Mouse (Mus musculus) telencephalon, adult 2 months (tissue): Measurements from ENCODE around the gene Map3k15.

ENCODE experiments used
- DNase-seq: peaks from one replicate; pipeline ENCODE4 v3.0.0-alpha.2; 2011; ENCODE audit warnings: low read depth, low spot score

Map3k15 gene

GRCm38 (mm10) chrX:159988002-159988960, at the start of gene Map3k15:
Gene Map3k15, plus strand, starts transcription at chrX:159988433.
- no peak for DNase-seq

- DNase-seq, result no peak
Observed at GRCm38 (mm10) chrX:159942569-159942968, 45.7 kb upstream of the Map3k15 start.

- DNase-seq, result no peak
Observed at GRCm38 (mm10) chrX:159943586-159943985, 44.6 kb upstream of the Map3k15 start.

GRCm38 (mm10) chrX:159953546-159954429, 34.4 kb upstream of the Map3k15 start:
- no peak for DNase-seq

GRCm38 (mm10) chrX:159954430-159954779, 33.8 kb upstream of the Map3k15 start:
- DNase-seq, result no peak

- no peak for DNase-seq
Observed at GRCm38 (mm10) chrX:159955433-159955832, 32.8 kb upstream of the Map3k15 start.

GRCm38 (mm10) chrX:159961385-159961784, 26.8 kb upstream of the Map3k15 start:
- DNase-seq, result no peak

GRCm38 (mm10) chrX:159963273-159963672, 25.0 kb upstream of the Map3k15 start:
- DNase-seq, result peak; percentile 31

- DNase-seq, result peak; percentile 26
Observed at GRCm38 (mm10) chrX:159963925-159964324, 24.3 kb upstream of the Map3k15 start.

GRCm38 (mm10) chrX:159969025-159969424, 19.2 kb upstream of the Map3k15 start:
- DNase-seq, result no peak

GRCm38 (mm10) chrX:159971091-159971779, 17.0 kb upstream of the Map3k15 start:
- no peak for DNase-seq

- DNase-seq, result no peak
Observed at GRCm38 (mm10) chrX:159973730-159974129, 14.5 kb upstream of the Map3k15 start.

GRCm38 (mm10) chrX:159976243-159976642, 12.0 kb upstream of the Map3k15 start:
- no peak for DNase-seq

- DNase-seq, result no peak
Observed at GRCm38 (mm10) chrX:159995808-159996207, 7.6 kb downstream of the Map3k15 start.

GRCm38 (mm10) chrX:160053306-160053705, 65.1 kb downstream of the Map3k15 start:
- no peak for DNase-seq

- DNase-seq, result no peak
Observed at GRCm38 (mm10) chrX:160054643-160055042, 66.4 kb downstream of the Map3k15 start.

GRCm38 (mm10) chrX:160091973-160092372, 103.7 kb downstream of the Map3k15 start:
- DNase-seq, result no peak

- no peak for DNase-seq
Observed at GRCm38 (mm10) chrX:160107817-160108216, 119.6 kb downstream of the Map3k15 start.

GRCm38 (mm10) chrX:160113777-160114176, 125.5 kb downstream of the Map3k15 start:
- DNase-seq, result no peak

GRCm38 (mm10) chrX:160116074-160116473, 127.8 kb downstream of the Map3k15 start:
- no peak for DNase-seq

- no peak for DNase-seq
Observed at GRCm38 (mm10) chrX:160116658-160117057, 128.4 kb downstream of the Map3k15 start.
